Mouse (Mus musculus) liver, adult 2 months (tissue): ENCODE results near the gene Ccsap. TPM values are rescaled to one million over a fixed set of nuclear protein-coding genes. Genes with fewer than 3 reads are reported as not detected.

Experiments
- DNase-seq: peaks from one replicate; pipeline ENCODE4 v3.0.0-alpha.2; 2011; ENCODE audit warnings: low read depth, low spot score; ENCODE audit errors: extremely low read depth
- H3K27ac ChIP-seq: fragments of 200-500 bp; replicated peaks from 2 replicates; pipeline ENCODE4 v1.5.1; 2012; ENCODE audit warnings: low read depth, mild to moderate bottlenecking, control low read depth, inconsistent platforms, low read length; ENCODE audit not compliant: insufficient read depth
- H3K27me3 ChIP-seq: fragments of 200-500 bp; 2 replicates; pipeline ENCODE4 v1.6.1; 2012; ENCODE audit warnings: mild to moderate bottlenecking, moderate library complexity, low read length, inconsistent platforms; ENCODE audit not compliant: control insufficient read depth, insufficient read depth
- H3K36me3 ChIP-seq: fragments of 200-500 bp; 2 replicates; pipeline ENCODE4 v1.6.1; 2012; ENCODE audit warnings: low read length, inconsistent platforms; ENCODE audit not compliant: control insufficient read depth, insufficient read depth
- H3K4me1 ChIP-seq: fragments of 200-500 bp; 2 replicates; pipeline ENCODE4 v1.6.1; 2011; ENCODE audit warnings: low read length; ENCODE audit not compliant: control insufficient read depth, insufficient read depth
- H3K4me3 ChIP-seq: fragments of 200-500 bp; 2 replicates; pipeline ENCODE4 v1.5.1; 2011; ENCODE audit warnings: low read depth, mild to moderate bottlenecking, control low read depth, low read length, moderate library complexity; ENCODE audit not compliant: insufficient read depth
- H3K79me2 ChIP-seq: fragments of 200-500 bp; 2 replicates; pipeline ENCODE4 v1.6.1; 2012; ENCODE audit warnings: inconsistent platforms, mild to moderate bottlenecking, low read length, moderate library complexity; ENCODE audit not compliant: control insufficient read depth, insufficient read depth
- H3K9ac ChIP-seq: fragments of 200-500 bp; 2 replicates; pipeline ENCODE4 v1.6.1; 2012; ENCODE audit warnings: low read depth, mild to moderate bottlenecking, control low read depth, inconsistent platforms, low read length
- CTCF ChIP-seq: fragments of 200-500 bp; IDR thresholded peaks from 2 replicates; pipeline ENCODE4 v1.5.1; 2011; ENCODE audit warnings: low read depth, low read length, control low read depth
- POLR2A ChIP-seq: fragments of 200-500 bp; IDR thresholded peaks from 2 replicates; pipeline ENCODE4 v1.6.1; 2011; ENCODE audit warnings: low read length, control low read depth; ENCODE audit not compliant: insufficient read depth; ENCODE audit errors: extremely low read depth
- WGBS: fragments of 180-500 bp; shearing (Covaris S2); methylation state at CpG from one replicate; pipeline ENCODE4 v1.1.7; 2018; 5-methylcytosine and 5-hydroxymethylcytosine counted together
- polyA plus RNA-seq: library from polyadenylated mRNA; depleted of rRNA; stranded (reverse); fragments of >200 nt; gene quantifications from 2 replicates; pipeline ENCODE4 v1.2.3, GENCODE M21; 2012
- total RNA-seq: library from RNA; depleted of rRNA; stranded (reverse); fragments of >200 nt; gene quantifications from 2 replicates; pipeline ENCODE4 v1.2.3, GENCODE M21; 2014

The Ccsap gene
- total and polyA plus RNA-seq, 2 experiments = 0.09 to 0.12 TPM

DNA sequence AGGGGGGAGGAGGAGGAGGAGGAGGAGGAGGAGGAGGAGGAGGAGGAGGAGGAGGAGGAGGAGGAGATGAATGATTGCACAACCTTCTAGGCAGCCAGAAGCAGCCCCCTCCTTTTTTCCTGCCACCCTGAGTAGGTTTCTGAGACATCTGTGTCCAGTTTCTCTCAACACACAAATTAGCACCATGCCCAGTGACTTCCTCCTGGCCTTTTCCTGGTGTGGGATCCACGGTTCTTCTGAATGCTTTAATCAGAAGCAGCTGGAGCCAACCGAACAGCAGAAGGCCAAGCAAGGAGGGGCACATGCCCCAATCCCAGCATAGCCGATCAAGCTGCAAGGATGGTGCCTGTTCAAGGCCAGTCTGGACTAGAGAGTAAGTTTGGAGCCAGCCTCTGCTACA lies 60.1 kb downstream of the Ccsap start:
- no peaks in the 10 kb centered on the region for H3K79me2 ChIP-seq
- H3K4me1 ChIP-seq = peaks cover 7% of the 10 kb centered on the region
- H3K9ac ChIP-seq = no peak overlapping the region
- 64% methylated on average over 3 of the region's 3 CpGs for WGBS
- H3K27me3 ChIP-seq = no peaks in the 10 kb centered on the region
- DNase-seq = no peak
- H3K36me3 ChIP-seq = no peaks in the 10 kb centered on the region
- TF ChIP-seq POLR2A (no peak), CTCF (no peak)
- H3K27ac ChIP-seq = no peak overlapping the region
- no peak overlapping the region for H3K4me3 ChIP-seq

DNA sequence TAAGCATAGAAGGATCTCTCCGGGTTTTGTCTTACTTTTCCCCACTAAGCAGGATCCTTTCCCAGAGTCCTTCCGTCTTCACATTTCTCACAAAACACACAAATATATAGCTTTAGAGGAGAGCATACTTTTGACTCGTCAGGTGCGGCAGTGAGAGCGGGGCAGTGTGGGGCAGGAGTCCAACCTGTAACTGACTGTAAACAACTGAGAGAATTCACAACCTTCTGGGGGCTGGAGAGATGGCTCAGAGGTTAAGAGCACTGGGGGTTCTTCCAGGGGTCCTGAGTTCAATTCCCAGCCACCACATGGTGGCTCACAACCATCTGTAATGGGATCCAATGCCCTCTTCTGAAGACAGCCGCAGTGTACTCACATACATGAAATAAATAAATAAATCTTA lies 60.6 kb downstream of the Ccsap start:
- no peak overlapping the region for H3K4me3 ChIP-seq
- no peaks in the 10 kb centered on the region for H3K79me2 ChIP-seq
- WGBS = 67% methylated on average over 6 of the region's 6 CpGs
- no peaks in the 10 kb centered on the region for H3K36me3 ChIP-seq
- TF ChIP-seq CTCF (no peak), POLR2A (no peak)
- DNase-seq = no peak
- H3K27ac ChIP-seq = no peak overlapping the region
- H3K4me1 ChIP-seq = peaks cover 7% of the 10 kb centered on the region
- no peak overlapping the region for H3K9ac ChIP-seq
- H3K27me3 ChIP-seq = no peaks in the 10 kb centered on the region

DNA sequence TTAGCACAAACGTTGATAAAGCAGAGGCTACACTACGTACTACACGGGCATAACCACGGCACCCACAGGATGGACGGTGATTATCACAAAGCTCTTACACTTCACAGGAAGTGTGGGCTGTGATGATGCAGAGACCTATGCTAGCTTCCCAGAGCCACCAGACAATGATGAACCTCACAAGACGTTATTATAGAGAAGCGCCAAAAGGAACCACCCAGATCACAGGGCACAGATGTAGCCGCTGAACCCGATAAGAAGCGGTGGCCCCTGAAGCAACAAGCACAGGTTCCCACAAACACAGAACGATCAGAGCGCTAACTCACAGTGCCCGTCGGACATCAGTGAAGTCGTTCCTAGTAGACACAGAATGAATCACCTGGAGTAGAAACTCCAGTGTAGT lies 62.1 kb downstream of the Ccsap start:
- Histone ChIP-seq H3K27ac (no peak overlapping the region), H3K27me3 (no peaks in the 10 kb centered on the region), H3K4me3 (no peak overlapping the region), H3K4me1 (peaks cover 7% of the 10 kb centered on the region), H3K36me3 (no peaks in the 10 kb centered on the region), H3K79me2 (no peaks in the 10 kb centered on the region), H3K9ac (no peak overlapping the region)
- TF ChIP-seq CTCF (no peak), POLR2A (no peak)
- WGBS = 86% methylated on average over 15 of the region's 15 CpGs
- DNase-seq = no peak

DNA sequence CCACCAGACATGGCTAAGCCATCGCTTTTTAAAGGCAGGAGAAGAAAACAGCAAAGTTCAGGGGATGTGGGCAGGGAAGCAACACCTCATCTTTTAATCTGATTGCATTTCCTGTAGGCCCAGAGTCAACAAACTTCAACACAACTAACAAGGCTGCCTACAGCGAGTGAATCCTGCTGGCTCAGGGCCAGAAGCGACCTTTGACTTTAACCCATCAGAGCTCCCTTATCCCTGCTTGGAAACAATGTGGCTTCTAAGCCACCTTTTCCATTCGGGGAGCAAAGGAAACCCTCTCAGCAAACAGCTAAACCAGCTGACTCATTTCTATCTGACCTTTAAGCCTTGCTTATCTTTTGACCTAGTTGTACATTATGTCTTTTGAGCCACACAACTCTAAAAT lies 63.3 kb downstream of the Ccsap start:
- Histone ChIP-seq H3K36me3 (no peaks in the 10 kb centered on the region), H3K27ac (peak overlapping the region; percentile 43; the same call in 1 of the 2 replicates), H3K27me3 (no peaks in the 10 kb centered on the region), H3K4me3 (no peak overlapping the region), H3K4me1 (peaks cover 7% of the 10 kb centered on the region), H3K9ac (no peak overlapping the region), H3K79me2 (no peaks in the 10 kb centered on the region)
- 14% methylated on average over 4 of the region's 4 CpGs for WGBS
- DNase-seq = peak; percentile 82
- TF ChIP-seq POLR2A (no peak), CTCF (no peak)

DNA sequence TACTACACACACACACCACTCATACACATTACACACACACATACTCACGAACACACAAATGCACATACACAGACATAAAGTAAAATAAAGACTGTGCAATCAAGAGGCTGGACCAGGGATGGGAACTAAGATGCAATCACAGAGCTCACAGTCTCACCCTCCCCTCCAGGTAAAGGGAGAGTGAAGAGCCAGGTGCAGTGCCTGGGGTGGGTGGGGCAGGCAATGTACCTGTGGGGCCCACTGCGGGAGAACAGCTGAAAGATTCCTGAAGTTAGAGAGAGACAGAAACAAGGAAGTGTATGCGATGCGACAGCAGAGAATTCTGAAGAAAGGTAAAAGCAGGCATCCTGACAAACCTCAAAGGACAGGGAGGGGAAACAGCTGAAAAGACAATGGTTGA lies 65.2 kb downstream of the Ccsap start:
- Histone ChIP-seq H3K9ac (no peak overlapping the region), H3K27ac (no peak overlapping the region), H3K27me3 (no peaks in the 10 kb centered on the region), H3K79me2 (no peaks in the 10 kb centered on the region), H3K36me3 (no peaks in the 10 kb centered on the region), H3K4me3 (no peak overlapping the region), H3K4me1 (peaks cover 7% of the 10 kb centered on the region)
- no peak for DNase-seq
- 87% methylated on average over 4 of the region's 4 CpGs for WGBS
- TF ChIP-seq CTCF (no peak), POLR2A (no peak)

DNA sequence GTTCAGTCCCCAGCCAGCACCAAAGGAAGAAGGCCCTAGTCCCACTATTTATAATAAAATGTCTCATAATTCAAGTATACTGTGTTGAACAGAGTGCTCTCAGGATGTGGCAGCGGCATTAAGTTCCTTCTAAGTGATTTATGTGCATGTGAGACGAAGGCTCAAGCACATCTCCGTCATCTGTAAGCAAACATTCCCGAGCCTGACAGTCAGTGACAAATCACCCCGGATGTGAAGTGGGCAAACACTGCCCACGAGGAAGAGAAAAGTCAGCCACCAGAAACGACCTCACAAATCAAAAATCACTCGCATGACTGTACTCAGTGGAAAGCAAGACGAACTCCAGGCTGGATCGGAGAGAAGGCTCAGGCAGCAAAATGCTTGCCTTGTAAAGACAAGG lies 66.1 kb downstream of the Ccsap start:
- Histone ChIP-seq H3K79me2 (no peaks in the 10 kb centered on the region), H3K4me1 (peaks cover 7% of the 10 kb centered on the region), H3K36me3 (no peaks in the 10 kb centered on the region), H3K4me3 (no peak overlapping the region), H3K9ac (no peak overlapping the region), H3K27ac (no peak overlapping the region), H3K27me3 (no peaks in the 10 kb centered on the region)
- DNase-seq = no peak
- 58% methylated on average over 10 of the region's 10 CpGs for WGBS
- no peak for TF ChIP-seq CTCF
- no peak for TF ChIP-seq POLR2A

DNA sequence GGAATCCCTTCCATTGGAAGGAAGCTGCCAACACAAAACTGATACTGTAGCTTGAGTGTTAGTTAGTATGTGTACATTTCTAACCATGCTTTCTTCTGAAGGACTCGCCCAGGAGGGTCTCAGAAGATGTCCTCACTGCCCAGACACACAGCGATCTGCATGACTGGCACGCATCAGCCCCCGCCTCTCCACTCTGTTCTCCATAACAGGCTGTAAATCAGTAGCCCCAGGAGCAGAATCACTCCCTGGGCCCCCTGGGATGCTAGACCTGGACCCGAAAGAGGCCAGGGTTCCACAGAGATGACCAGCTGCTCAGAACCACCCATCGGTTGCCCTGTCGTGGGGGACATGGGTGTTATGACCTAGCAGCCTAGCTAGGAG lies 68.2 kb downstream of the Ccsap start:
- Histone ChIP-seq H3K4me3 (no peak overlapping the region), H3K27me3 (no peaks in the 10 kb centered on the region), H3K79me2 (no peaks in the 10 kb centered on the region), H3K9ac (no peak overlapping the region), H3K4me1 (peaks cover 3% of the 10 kb centered on the region), H3K27ac (no peak overlapping the region), H3K36me3 (no peaks in the 10 kb centered on the region)
- WGBS = 95% methylated on average over 7 of the region's 7 CpGs
- no peak for DNase-seq
- no peak for TF ChIP-seq CTCF
- no peak for TF ChIP-seq POLR2A
